8 mouse cellular contexts compared by ENCODE assay signal in the genomic region with DNA sequence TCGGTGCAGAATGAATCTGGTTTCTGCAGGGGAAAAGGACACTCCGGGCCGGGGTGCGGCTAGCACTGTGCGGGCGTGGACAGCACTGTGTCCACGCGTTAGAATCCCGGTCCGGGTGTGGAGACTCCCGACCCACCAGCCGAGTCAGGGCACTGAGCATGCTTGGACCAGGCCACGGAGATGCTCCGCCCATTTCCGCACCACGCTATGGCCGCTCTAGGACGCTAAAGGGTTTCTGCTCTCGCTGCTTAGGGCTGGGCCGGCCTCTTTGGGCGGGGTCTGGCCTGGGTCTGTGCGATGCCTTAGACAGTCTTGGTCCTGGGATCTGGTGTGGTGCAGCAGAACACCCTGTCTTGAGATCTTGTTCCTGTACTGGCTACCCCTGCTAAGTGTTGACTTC. TPM values are rescaled to one million over a fixed set of nuclear protein-coding genes. Genes with fewer than 3 reads are reported as not detected.
DNase-seq lines count a peak whose midpoint lies in the region; ATAC-seq and TF ChIP-seq lines count a peak whose summit lies in the region.

No protein-coding gene starts in this region.

- H3K79me2 ChIP-seq in liver, adult 2 months (ENCODE audit: control insufficient read depth, insufficient read depth, low read length): no peaks in the 10 kb centered on the region
- no peaks in the 10 kb centered on the region for H3K79me2 ChIP-seq in myocyte (ENCODE audit: control insufficient read depth, insufficient read depth)

- H3K4me1 ChIP-seq in heart, embryonic 11.5 days (ENCODE audit: control insufficient read depth, insufficient read depth, low read length): no peaks in the 10 kb centered on the region
- H3K4me1 ChIP-seq in kidney, embryonic 16.5 days (ENCODE audit: insufficient read depth, low read length): peaks cover 9% of the 10 kb centered on the region; the same call in 1 of the 2 replicates
- no peaks in the 10 kb centered on the region; the same call in 1 of the 2 replicates for H3K4me1 ChIP-seq in liver, adult 2 months (ENCODE audit: control insufficient read depth, insufficient read depth, low read length)

- peak overlapping the region; percentile 63 for H3K4me2 ChIP-seq in heart, embryonic 11.5 days
- peak overlapping the region; percentile 60 for H3K4me2 ChIP-seq in kidney, embryonic 16.5 days (replicated peaks; ENCODE audit: low read depth, low read length)
- peak overlapping the region; percentile 55 for H3K4me2 ChIP-seq in myocyte (ENCODE audit: low read depth)

- peak overlapping the region; percentile 75; the same call in 1 of the 2 replicates for H3K27ac ChIP-seq in heart, embryonic 11.5 days (ENCODE audit: low read depth, low read length)
- peak overlapping the region; percentile 70 for H3K27ac ChIP-seq in kidney, embryonic 16.5 days (ENCODE audit: low read length)
- H3K27ac ChIP-seq in liver, adult 2 months (replicated peaks; ENCODE audit: insufficient read depth, low read depth, low read length): no peak overlapping the region

- peak overlapping the region; percentile 77 for H3K4me3 ChIP-seq in heart, embryonic 11.5 days (ENCODE audit: low read depth, low read length)
- peak overlapping the region; percentile 73 for H3K4me3 ChIP-seq in kidney, embryonic 16.5 days (ENCODE audit: low read length)
- H3K4me3 ChIP-seq in liver, adult 2 months (ENCODE audit: insufficient read depth, low read depth, low read length): peak overlapping the region; percentile 88
- peak overlapping the region; percentile 23 for H3K4me3 ChIP-seq in myocyte

- TF ChIP-seq POLR2A in liver, adult 2 months (IDR thresholded peaks at IDR 0.05; ENCODE audit: extremely low read depth, insufficient read depth, low read length): 0 out of 2 replicates have a peak, but pooled peaks have one; percentile 17
- TF ChIP-seq POLR2A in myocyte (IDR thresholded peaks at IDR 0.05; ENCODE audit: insufficient read length, low read depth): peak; percentile 78

- no peak for TF ChIP-seq CTCF in liver, adult 2 months (IDR thresholded peaks at IDR 0.05; ENCODE audit: low read depth, low read length)

- ATAC-seq in erythroblast, adult 5-6 weeks (replicated peaks; ENCODE audit: low FRiP score, poor library complexity, severe bottlenecking): peak; percentile 87
- peak; percentile 99 for ATAC-seq in heart, embryonic 11.5 days (replicated peaks; ENCODE audit: insufficient number of reproducible peaks, low FRiP score, low TSS enrichment)
- peak; percentile 100 for ATAC-seq in kidney, embryonic 16.5 days (ENCODE audit: low FRiP score, low TSS enrichment)

- no peaks in the 10 kb centered on the region for H3K9me3 ChIP-seq in heart, embryonic 11.5 days (replicated peaks; ENCODE audit: control insufficient read depth, low read length)
- no peaks in the 10 kb centered on the region; the same call in 1 of the 2 replicates for H3K9me3 ChIP-seq in kidney, embryonic 16.5 days (ENCODE audit: low read length)

- H3K36me3 ChIP-seq in heart, embryonic 11.5 days (ENCODE audit: control insufficient read depth, insufficient read depth, low read length): no peaks in the 10 kb centered on the region
- no peaks in the 10 kb centered on the region for H3K36me3 ChIP-seq in kidney, embryonic 16.5 days (ENCODE audit: insufficient read depth, low read length)
- no peaks in the 10 kb centered on the region for H3K36me3 ChIP-seq in liver, adult 2 months (ENCODE audit: control insufficient read depth, insufficient read depth, low read length)
- no peaks in the 10 kb centered on the region for H3K36me3 ChIP-seq in myocyte (ENCODE audit: control insufficient read depth, insufficient read depth)
- H3K36me3 ChIP-seq in splenic B cell, adult 2 months (ENCODE audit: control insufficient read depth, insufficient read depth, low read length, poor library complexity, severe bottlenecking): no peaks in the 10 kb centered on the region

- DNase-seq in A20 (ENCODE audit: low read depth, low spot score): peak; percentile 83
- DNase-seq in brain, adult 2 months (ENCODE audit: low read depth, low spot score): peak; percentile 96
- DNase-seq in liver, adult 2 months (ENCODE audit: extremely low read depth, low read depth, low spot score): peak; percentile 66
- peak; percentile 32 for DNase-seq in splenic B cell, adult 2 months (ENCODE audit: low read depth, low spot score)

- no peaks in the 10 kb centered on the region for H3K27me3 ChIP-seq in heart, embryonic 11.5 days (ENCODE audit: control insufficient read depth, insufficient read depth, low read length)
- no peaks in the 10 kb centered on the region for H3K27me3 ChIP-seq in kidney, embryonic 16.5 days (ENCODE audit: insufficient read depth, low read length)
- no peaks in the 10 kb centered on the region for H3K27me3 ChIP-seq in liver, adult 2 months (ENCODE audit: control insufficient read depth, insufficient read depth, low read length)
- no peaks in the 10 kb centered on the region for H3K27me3 ChIP-seq in myocyte (ENCODE audit: control insufficient read depth, insufficient read depth, insufficient read length)
- peaks cover 3% of the 10 kb centered on the region for H3K27me3 ChIP-seq in splenic B cell, adult 2 months (ENCODE audit: control insufficient read depth, insufficient read depth, low read length, poor library complexity, severe bottlenecking)

- no peak overlapping the region for H3ac ChIP-seq in myocyte (ENCODE audit: control insufficient read depth, insufficient read length)

- 0% methylated on average over 22 of the region's 22 CpGs for WGBS in heart, embryonic 11.5 days (ENCODE audit: insufficient replicate concordance)
- WGBS in kidney, embryonic 16.5 days: under 1% methylated on average over 22 of the region's 22 CpGs
- 3% methylated on average over 22 of the region's 22 CpGs for WGBS in liver, adult 2 months

- peak overlapping the region; percentile 87 for H3K9ac ChIP-seq in heart, embryonic 11.5 days (ENCODE audit: low read depth, low read length)
- peak overlapping the region; percentile 90 for H3K9ac ChIP-seq in kidney, embryonic 16.5 days (replicated peaks; ENCODE audit: low read length)
- H3K9ac ChIP-seq in liver, adult 2 months (ENCODE audit: low read depth, low read length): peak overlapping the region; percentile 69

TF ChIP-seq in myocyte, 11 proteins besides CTCF, POLR2A, EP300 and RAD21:
- TF ChIP-seq MYOG (IDR thresholded peaks at IDR 0.05; ENCODE audit: control insufficient read depth in 1 of 3, insufficient read depth in 1 of 3, insufficient read length in 2 of 3, low read depth in 2 of 3): peak in 1 of 3 experiments; percentile 17
- TF ChIP-seq CEBPB (IDR thresholded peaks at IDR 0.05; ENCODE audit: insufficient read depth, poor library complexity, severe bottlenecking): no peak
- TF ChIP-seq POLR2AphosphoS2 (IDR thresholded peaks at IDR 0.05; ENCODE audit: insufficient read length, low read depth): peak; percentile 75
TF ChIP-seq in myocyte: peak in this region for 2.

RNA-seq across cellular contexts. Expression of a gene that starts 13.3 kb away (rescaled TPM):
- total RNA-seq in erythroblast, adult 5-6 weeks (2015; ENCODE audit: low replicate concordance): 3.3 and 6.5 TPM in 2 replicates
- total RNA-seq in erythroblast, adult 5-6 weeks (2017; ENCODE audit: low replicate concordance): 4.3 and 6.7 TPM in 2 replicates
- polyA plus RNA-seq in heart, embryonic 11.5 days (2014; fragmentation: Nextera tagmentation; extraction: Ambion mirVana): 26.6 and 29.4 TPM in 2 replicates
- 35.1 and 36.1 TPM in 2 replicates for polyA plus RNA-seq in kidney, embryonic 16.5 days (2015; fragmentation: Nextera tagmentation; extraction: Ambion mirVana)
- 9.6 and 12.0 TPM in 2 replicates for total RNA-seq in liver, adult 2 months (2014; rRNA removed)
- 1.2 and 1.3 TPM in 2 replicates for polyA plus RNA-seq in liver, adult 2 months (2012; rRNA removed)
- 10.9 TPM for polyA plus RNA-seq in myocyte (2012; fragmentation: generic; extraction: Trizol)

RNA-seq across cellular contexts. Expression of a gene that starts 14.0 kb away (rescaled TPM):
- not detected in 2 replicates for total RNA-seq in erythroblast, adult 5-6 weeks (2015; ENCODE audit: low replicate concordance)
- not detected in 2 replicates for total RNA-seq in erythroblast, adult 5-6 weeks (2017; ENCODE audit: low replicate concordance)
- 2.9 and 4.3 TPM in 2 replicates for polyA plus RNA-seq in heart, embryonic 11.5 days (2014; fragmentation: Nextera tagmentation; extraction: Ambion mirVana)
- polyA plus RNA-seq in kidney, embryonic 16.5 days (2015; fragmentation: Nextera tagmentation; extraction: Ambion mirVana): 3.4 and 4.9 TPM in 2 replicates
- total RNA-seq in liver, adult 2 months (2014; rRNA removed): 0.74 TPM in 1 of 2 replicates, not detected in the other
- 0.72 TPM in 1 of 2 replicates, not detected in the other for polyA plus RNA-seq in liver, adult 2 months (2012; rRNA removed)
- polyA plus RNA-seq in myocyte (2012; fragmentation: generic; extraction: Trizol): 1.6 TPM

Comparison
In these comparisons a context has a peak if more than half of its experiments do, and no peak if none do; other contexts are left out.
1. DNase-seq: peak in every context shown above with its lines; median percentile 96 in brain, adult 2 months; 83 in A20; 66 in liver, adult 2 months; 32 in splenic B cell, adult 2 months.
2. H3K4me3 ChIP-seq: peak in every context shown above with its lines; median percentile 88 in liver, adult 2 months; 77 in heart, embryonic 11.5 days; 73 in kidney, embryonic 16.5 days; 23 in myocyte.